Mouse (Mus musculus): ENCODE measurements around the gene Tyk2.

DNA sequence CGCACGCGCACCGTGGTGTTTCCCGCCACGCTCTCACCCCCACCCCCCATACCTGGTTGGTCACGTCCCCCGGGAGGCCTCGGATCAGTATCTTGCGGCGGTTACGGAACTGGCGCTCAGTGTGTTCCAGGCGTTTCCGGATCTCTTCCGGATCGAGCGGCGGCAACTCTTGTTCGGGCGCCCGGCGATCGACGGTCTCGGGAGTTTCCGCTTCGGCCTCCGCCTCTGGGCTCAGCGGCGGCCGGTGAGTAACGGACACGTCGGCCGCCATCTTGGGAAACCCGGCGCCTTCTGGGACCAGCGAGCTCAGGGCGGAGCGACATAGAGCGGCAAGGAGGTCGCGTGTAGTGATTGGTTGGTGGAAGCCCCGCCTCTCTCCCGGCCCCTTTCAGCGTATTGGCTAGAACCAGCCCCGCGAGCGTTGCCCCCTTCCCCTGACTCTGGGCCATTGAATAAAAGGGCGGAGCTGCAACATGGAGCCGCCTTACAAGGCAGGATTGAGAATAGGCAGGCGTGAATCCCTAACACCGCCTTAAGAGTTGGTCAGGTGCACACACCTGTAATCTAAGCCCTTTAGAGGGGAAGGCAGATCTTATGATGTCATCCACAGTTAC, 39.2 kb downstream of the Tyk2 start, which contains the start of the genes Gm38431 and Raver1:
- TF ChIP-seq CTCF (IDR thresholded peaks at IDR 0.05; ENCODE audit: extremely low read depth, insufficient read length, insufficient replicate concordance, low read depth, low read length) = no peak
- peak; percentile 88 for TF ChIP-seq POLR2A (IDR thresholded peaks at IDR 0.05; ENCODE audit: low read depth, low read length)
